Mouse (Mus musculus) heart, adult 2 months (tissue): ENCODE data around the gene Acbd6. TPM values are rescaled to one million over a fixed set of nuclear protein-coding genes. Genes with fewer than 3 reads are reported as not detected.

Source experiments
- DNase-seq, 2 experiments: peaks; one replicate each; pipeline ENCODE4 v3.0.0; 2021
- H3K27ac ChIP-seq: fragments of 200-600 bp; 2 replicates; pipeline ENCODE4 v1.8.1; 2022
- H3K27me3 ChIP-seq: fragments of 200-500 bp; 2 replicates; pipeline ENCODE4 v1.6.1; 2012; ENCODE audit warnings: mild to moderate bottlenecking, low read length, inconsistent platforms, mixed read lengths; ENCODE audit not compliant: control insufficient read depth, insufficient read depth
- H3K36me3 ChIP-seq: fragments of 200-500 bp; 2 replicates; pipeline ENCODE4 v1.6.1; 2012; ENCODE audit warnings: low read length, inconsistent platforms; ENCODE audit not compliant: control insufficient read depth, insufficient read depth
- H3K4me1 ChIP-seq: fragments of 200-500 bp; 2 replicates; pipeline ENCODE4 v1.6.1; 2011; ENCODE audit warnings: low read length; ENCODE audit not compliant: control insufficient read depth, insufficient read depth
- H3K4me3 ChIP-seq: fragments of 200-600 bp; 2 replicates; pipeline ENCODE4 v1.8.1; 2022
- H3K79me2 ChIP-seq: fragments of 200-500 bp; replicated peaks from 2 replicates; pipeline ENCODE4 v1.6.1; 2012; ENCODE audit warnings: mild to moderate bottlenecking, inconsistent platforms, low read length, moderate library complexity, mixed read lengths; ENCODE audit not compliant: control insufficient read depth, insufficient read depth
- H3K9ac ChIP-seq: fragments of 200-500 bp; 2 replicates; pipeline ENCODE4 v1.6.1; 2012; ENCODE audit warnings: low read depth, mild to moderate bottlenecking, control low read depth, inconsistent platforms, low read length, mixed read lengths
- CTCF ChIP-seq: fragments of 200-600 bp; IDR thresholded peaks from 2 replicates; pipeline ENCODE4 v1.8.1; 2022; ENCODE audit warnings: antibody characterized with exemption, mild to moderate bottlenecking, moderate library complexity
- EP300 ChIP-seq: fragments of 200-500 bp; IDR thresholded peaks from 2 replicates; pipeline ENCODE4 v1.6.1; 2011; ENCODE audit warnings: low read depth, low read length, control low read depth; ENCODE audit not compliant: insufficient read depth
- POLR2A ChIP-seq: fragments of 200-500 bp; IDR thresholded peaks from 2 replicates; pipeline ENCODE4 v1.6.1; 2011; ENCODE audit warnings: mild to moderate bottlenecking, low read depth, low read length, control low read depth; ENCODE audit not compliant: insufficient read depth
- WGBS: fragments of 180-500 bp; shearing (Covaris S2); methylation state at CpG from one replicate; pipeline ENCODE4 v1.1.7; 2018; 5-methylcytosine and 5-hydroxymethylcytosine counted together
- intact Hi-C: fragments of 180-260 bp; cut with DNase I; formaldehyde crosslinking; loops from one replicate; pipeline ENCODE4 v1.15.1; 2025
- polyA plus RNA-seq: library from polyadenylated mRNA; depleted of rRNA; stranded (reverse); fragments of >200 nt; gene quantifications from 2 replicates; pipeline ENCODE4 v1.2.3, GENCODE M21; 2012
- total RNA-seq, 2 experiments: library from RNA; stranded (reverse); gene quantifications; 2 replicates each; pipeline ENCODE4 v1.2.3; 2021

Gene Acbd6
- total and polyA plus RNA-seq, 3 experiments: 55.7 to 63.6 (median 57.1) TPM

- H3K4me1 ChIP-seq: no peaks in the 10 kb centered on the region
- TF ChIP-seq CTCF: no peak
- no peak for TF ChIP-seq POLR2A
- TF ChIP-seq EP300: no peak
- no peak overlapping the region for H3K9ac ChIP-seq
- H3K4me3 ChIP-seq: no peak overlapping the region
- H3K79me2 ChIP-seq: no peaks in the 10 kb centered on the region
- intact Hi-C loops: no loop called here
- WGBS: under 1% methylated on average over 13 of the region's 13 CpGs
- DNase-seq: peak in 1 of 2 experiments; percentile 31
- H3K27ac ChIP-seq: no peak overlapping the region
- peaks cover 3% of the 10 kb centered on the region; the same call in 1 of the 2 replicates for H3K27me3 ChIP-seq
- H3K36me3 ChIP-seq: no peaks in the 10 kb centered on the region
Observed at GRCm38 (mm10) chr1:155722185-155722584, 164.3 kb downstream of the Acbd6 start.

GRCm38 (mm10) chr1:155724301-155724700 lies 166.4 kb downstream of the Acbd6 start:
- intact Hi-C loops: no loop called here
- no peak for DNase-seq
- Histone ChIP-seq H3K27me3 (peaks cover 3% of the 10 kb centered on the region; the same call in 1 of the 2 replicates), H3K27ac (no peak overlapping the region), H3K9ac (no peak overlapping the region), H3K79me2 (no peaks in the 10 kb centered on the region), H3K4me1 (no peaks in the 10 kb centered on the region), H3K36me3 (no peaks in the 10 kb centered on the region), H3K4me3 (no peak overlapping the region)
- WGBS: 74% methylated on average over 3 of the region's 3 CpGs
- no peak for TF ChIP-seq POLR2A
- no peak for TF ChIP-seq EP300
- TF ChIP-seq CTCF: no peak

- intact Hi-C loops: no loop called here
- Histone ChIP-seq H3K4me3 (no peak overlapping the region), H3K79me2 (no peaks in the 10 kb centered on the region), H3K27me3 (peaks cover 3% of the 10 kb centered on the region; the same call in 1 of the 2 replicates), H3K36me3 (no peaks in the 10 kb centered on the region), H3K9ac (no peak overlapping the region), H3K27ac (no peak overlapping the region), H3K4me1 (no peaks in the 10 kb centered on the region)
- DNase-seq: no peak
- 36% methylated on average over 2 of the region's 2 CpGs for WGBS
- TF ChIP-seq CTCF: no peak
- TF ChIP-seq POLR2A: no peak
- TF ChIP-seq EP300: no peak
Observed at GRCm38 (mm10) chr1:155725876-155726275, 168.0 kb downstream of the Acbd6 start.

- intact Hi-C loops: no loop called here
- Histone ChIP-seq H3K79me2 (no peaks in the 10 kb centered on the region), H3K36me3 (no peaks in the 10 kb centered on the region), H3K4me3 (no peak overlapping the region), H3K4me1 (no peaks in the 10 kb centered on the region), H3K27me3 (peaks cover 7% of the 10 kb centered on the region), H3K27ac (no peak overlapping the region), H3K9ac (no peak overlapping the region)
- 34% methylated on average over 10 of the region's 10 CpGs for WGBS
- TF ChIP-seq POLR2A: no peak
- no peak for TF ChIP-seq EP300
- TF ChIP-seq CTCF: no peak
- no peak for DNase-seq
Observed at GRCm38 (mm10) chr1:155727830-155728229, 169.9 kb downstream of the Acbd6 start.

- H3K79me2 ChIP-seq: no peaks in the 10 kb centered on the region
- no peak overlapping the region for H3K9ac ChIP-seq
- no peak overlapping the region for H3K4me3 ChIP-seq
- DNase-seq: no peak
- peaks cover 8% of the 10 kb centered on the region for H3K27me3 ChIP-seq
- WGBS: 6% methylated on average over 23 of the region's 23 CpGs
- TF ChIP-seq POLR2A (no peak), EP300 (no peak), CTCF (no peak)
- intact Hi-C loops: no loop called here
- no peaks in the 10 kb centered on the region for H3K4me1 ChIP-seq
- no peak overlapping the region for H3K27ac ChIP-seq
- no peaks in the 10 kb centered on the region for H3K36me3 ChIP-seq
Observed at GRCm38 (mm10) chr1:155729113-155729795, 171.3 kb downstream of the Acbd6 start.

- Histone ChIP-seq H3K27me3 (peaks cover 12% of the 10 kb centered on the region), H3K4me1 (no peaks in the 10 kb centered on the region), H3K4me3 (no peak overlapping the region), H3K9ac (no peak overlapping the region), H3K36me3 (no peaks in the 10 kb centered on the region), H3K79me2 (no peaks in the 10 kb centered on the region), H3K27ac (no peak overlapping the region)
- WGBS: 0% methylated on average over 2 of the region's 2 CpGs
- TF ChIP-seq EP300 (no peak), POLR2A (no peak), CTCF (no peak)
- DNase-seq: no peak
- intact Hi-C loops: no loop called here
Observed at GRCm38 (mm10) chr1:155731156-155731555, 173.2 kb downstream of the Acbd6 start.
